Mouse (Mus musculus): ENCODE results near the gene Cep295nl. TPM values are rescaled to one million over a fixed set of nuclear protein-coding genes. Genes with fewer than 3 reads are reported as not detected.
A peak's percentile ranks its signal among the peaks of the same experiment; 100 is the strongest.

Gene Cep295nl
- polyA plus RNA-seq, 1 experiment from 2014 or later: 0.15 TPM

DNA sequence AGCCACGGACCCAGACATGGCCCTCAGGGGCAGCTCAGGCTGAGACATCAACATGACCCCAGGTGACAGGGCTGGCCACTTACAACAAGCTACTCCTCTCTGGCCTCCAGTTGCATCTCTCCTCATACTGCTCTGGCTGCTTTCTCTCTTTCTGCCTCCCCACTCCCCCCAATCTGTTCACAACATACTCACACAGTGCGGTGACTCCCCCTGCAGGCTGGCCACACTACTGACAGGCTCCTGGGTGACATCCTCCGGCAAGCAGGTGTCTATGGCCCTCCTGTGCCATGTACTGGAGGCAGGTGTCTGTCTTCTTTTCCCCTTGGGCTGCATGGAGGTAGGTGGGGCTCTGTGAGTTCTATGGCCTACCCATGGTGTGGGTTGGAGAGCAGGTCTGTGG is 44.3 kb downstream of the Cep295nl start:
- Histone ChIP-seq H3K4me1 (ENCODE audit: control insufficient read depth, insufficient read depth, low read length) (no peaks in the 10 kb centered on the region), H3K9ac (ENCODE audit: low read depth, low read length) (no peak overlapping the region), H3K27me3 (ENCODE audit: control insufficient read depth, insufficient read depth, low read depth, low read length) (no peaks in the 10 kb centered on the region), H3K4me2 (ENCODE audit: low read length) (no peak overlapping the region), H3K9me3 (replicated peaks; ENCODE audit: control insufficient read depth, low read length, poor library complexity, severe bottlenecking) (no peaks in the 10 kb centered on the region), H3K4me3 (ENCODE audit: low read depth, low read length) (no peak overlapping the region), H3K27ac (ENCODE audit: low read length) (no peak overlapping the region), H3K36me3 (ENCODE audit: control insufficient read depth, insufficient read depth, low read length) (0 out of 2 replicates have a peak, but pooled peaks cover 4% of the 10 kb centered on the region)
- ATAC-seq: no peak
- 88% methylated on average over 3 of the region's 3 CpGs for WGBS

DNA sequence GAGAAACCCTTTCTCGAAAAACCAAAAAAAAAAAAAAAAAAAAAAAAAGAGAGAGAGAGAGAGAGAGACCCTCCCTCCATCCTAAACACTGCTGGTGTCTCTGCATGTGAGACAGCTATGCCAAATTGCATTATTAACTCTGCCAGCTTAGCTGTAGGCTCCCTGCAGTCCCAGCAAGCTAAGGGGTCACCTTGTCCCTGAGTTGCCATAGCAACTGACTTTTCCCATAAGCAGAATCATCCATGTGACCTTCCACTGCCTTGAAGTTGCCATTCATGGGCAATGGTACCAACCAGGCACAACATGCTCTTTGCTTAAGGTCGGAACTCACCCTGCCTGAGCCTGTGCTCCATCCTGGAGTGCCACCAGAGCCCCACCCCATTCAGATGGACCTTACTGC is 47.3 kb downstream of the Cep295nl start:
- Histone ChIP-seq H3K9ac (ENCODE audit: low read depth, low read length) (no peak overlapping the region), H3K36me3 (ENCODE audit: control insufficient read depth, insufficient read depth, low read length) (no peaks in the 10 kb centered on the region), H3K27ac (ENCODE audit: low read length) (peak overlapping the region; percentile 65), H3K9me3 (replicated peaks; ENCODE audit: control insufficient read depth, low read length, poor library complexity, severe bottlenecking) (no peaks in the 10 kb centered on the region), H3K27me3 (ENCODE audit: control insufficient read depth, insufficient read depth, low read depth, low read length) (no peaks in the 10 kb centered on the region), H3K4me3 (ENCODE audit: low read depth, low read length) (no peak overlapping the region), H3K4me1 (ENCODE audit: control insufficient read depth, insufficient read depth, low read length) (peaks cover 4% of the 10 kb centered on the region; the same call in 1 of the 2 replicates), H3K4me2 (ENCODE audit: low read length) (no peak overlapping the region)
- WGBS: 57% methylated on average over 1 of the region's 2 CpGs
- no peak for ATAC-seq

DNA sequence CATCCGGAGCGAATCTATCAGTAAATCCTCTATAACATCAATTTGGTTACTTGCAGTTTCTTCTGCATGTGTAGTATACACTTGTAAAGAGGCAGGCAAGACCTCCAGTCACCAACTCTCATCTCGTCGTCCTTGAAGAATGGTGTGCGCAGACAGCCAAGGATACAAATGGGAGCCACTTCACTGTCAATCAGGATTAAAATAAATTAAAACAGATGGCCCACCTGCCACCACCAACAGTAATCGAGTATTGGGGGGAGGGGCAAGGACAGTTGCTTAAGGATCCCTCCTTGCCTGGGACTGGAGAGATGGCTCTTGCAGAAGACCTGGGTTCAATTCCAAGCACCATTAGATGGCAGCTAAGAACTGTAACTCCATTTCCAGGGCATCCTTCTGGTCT is 49.6 kb downstream of the Cep295nl start:
- ATAC-seq: no peak
- Histone ChIP-seq H3K27ac (ENCODE audit: low read length) (no peak overlapping the region), H3K9me3 (replicated peaks; ENCODE audit: control insufficient read depth, low read length, poor library complexity, severe bottlenecking) (no peaks in the 10 kb centered on the region), H3K36me3 (ENCODE audit: control insufficient read depth, insufficient read depth, low read length) (no peaks in the 10 kb centered on the region), H3K9ac (ENCODE audit: low read depth, low read length) (no peak overlapping the region), H3K4me1 (ENCODE audit: control insufficient read depth, insufficient read depth, low read length) (peaks cover 13% of the 10 kb centered on the region), H3K4me3 (ENCODE audit: low read depth, low read length) (no peak overlapping the region), H3K4me2 (ENCODE audit: low read length) (no peak overlapping the region), H3K27me3 (ENCODE audit: control insufficient read depth, insufficient read depth, low read depth, low read length) (no peaks in the 10 kb centered on the region)
- 52% methylated on average over 6 of the region's 6 CpGs for WGBS

DNA sequence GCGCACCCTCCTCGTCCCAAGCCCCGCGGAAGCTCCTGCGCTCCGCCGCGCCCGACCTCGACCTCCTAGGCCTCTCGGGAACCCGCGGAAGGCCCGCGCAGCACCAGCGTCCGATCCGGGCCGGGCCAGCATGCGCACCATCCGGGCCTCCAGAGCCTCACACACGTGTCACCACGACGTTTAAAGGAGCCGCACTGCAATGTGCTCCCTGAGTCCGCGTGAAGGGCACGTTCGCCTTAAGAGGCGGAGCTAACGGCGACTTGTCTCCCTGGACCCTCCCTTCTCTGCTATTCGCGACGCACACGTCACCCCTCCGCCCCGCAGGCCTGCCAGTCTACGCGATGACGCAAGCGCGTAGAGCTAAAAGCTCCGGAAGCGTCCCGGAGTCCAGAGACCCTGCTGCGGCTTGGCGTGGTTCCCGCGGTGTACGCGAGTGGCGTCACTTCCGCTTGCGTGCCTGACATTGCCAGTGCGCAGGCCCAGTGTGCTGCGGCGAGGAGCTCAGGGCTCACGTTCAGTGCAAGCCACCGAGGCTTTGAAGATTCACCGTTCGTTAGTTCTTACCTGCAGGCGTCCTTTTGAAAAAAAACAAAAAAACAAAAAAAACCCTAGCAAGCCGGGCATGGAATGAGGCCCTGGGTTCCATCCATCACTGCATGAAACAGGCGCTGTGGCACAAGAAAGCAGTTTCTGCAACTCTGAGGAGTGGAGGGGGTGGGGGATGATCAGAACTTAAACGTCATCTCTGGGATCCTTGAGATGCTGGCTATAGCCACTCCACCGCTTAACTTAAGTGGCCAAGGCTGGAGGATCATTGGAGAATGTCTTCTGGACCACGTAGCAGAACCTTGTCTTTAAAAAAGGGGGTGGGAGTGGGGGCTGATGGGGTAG is 52.1 kb downstream of the Cep295nl start, which contains the start of gene Usp36:
Usp36 (minus strand) TSS at position 246 of the 891 bp plus-strand sequence.
- H3K9ac ChIP-seq (ENCODE audit: low read depth, low read length): peak within 1 kb of the TSS; percentile 82
- no peaks in the 10 kb centered on the region for H3K27me3 ChIP-seq (ENCODE audit: control insufficient read depth, insufficient read depth, low read depth, low read length)
- peak within 1 kb of the TSS; percentile 82 for H3K27ac ChIP-seq (ENCODE audit: low read length)
- peaks cover 9% of the 10 kb centered on the region for H3K36me3 ChIP-seq (ENCODE audit: control insufficient read depth, insufficient read depth, low read length)
- ATAC-seq: peak; percentile 99
- H3K4me2 ChIP-seq (ENCODE audit: low read length): peak within 1 kb of the TSS; percentile 90
- under 1% methylated on average over 68 of the region's 68 CpGs for WGBS
- H3K9me3 ChIP-seq (replicated peaks; ENCODE audit: control insufficient read depth, low read length, poor library complexity, severe bottlenecking): no peaks in the 10 kb centered on the region
- peak within 1 kb of the TSS; percentile 68 for H3K4me3 ChIP-seq (ENCODE audit: low read depth, low read length)
- H3K4me1 ChIP-seq (ENCODE audit: control insufficient read depth, insufficient read depth, low read length): peaks cover 13% of the 10 kb centered on the region

DNA sequence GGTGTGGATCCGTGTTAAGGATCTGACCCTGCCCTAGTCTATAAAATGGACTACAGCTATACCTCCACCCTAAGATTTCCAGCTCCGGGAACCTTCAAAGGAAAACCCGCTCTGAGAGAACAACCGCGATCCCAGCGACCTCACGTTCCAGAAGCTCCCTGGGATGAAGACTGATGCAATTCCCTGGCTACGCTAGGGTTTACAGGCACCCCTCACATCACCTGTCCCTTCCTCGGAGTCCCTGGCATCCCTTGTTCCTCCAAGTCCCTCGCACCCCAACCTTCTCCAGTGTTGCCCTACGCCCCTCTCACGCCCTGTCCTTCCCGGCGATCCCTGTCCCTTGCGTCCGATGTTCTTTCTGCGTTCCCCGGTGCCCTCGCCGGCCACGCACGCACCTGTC is 52.7 kb downstream of the Cep295nl start:
- peak overlapping the region; percentile 90 for H3K4me2 ChIP-seq (ENCODE audit: low read length)
- no peaks in the 10 kb centered on the region for H3K9me3 ChIP-seq (replicated peaks; ENCODE audit: control insufficient read depth, low read length, poor library complexity, severe bottlenecking)
- no peaks in the 10 kb centered on the region for H3K27me3 ChIP-seq (ENCODE audit: control insufficient read depth, insufficient read depth, low read depth, low read length)
- under 1% methylated on average over 22 of the region's 22 CpGs for WGBS
- peaks cover 13% of the 10 kb centered on the region for H3K4me1 ChIP-seq (ENCODE audit: control insufficient read depth, insufficient read depth, low read length)
- H3K9ac ChIP-seq (ENCODE audit: low read depth, low read length): peak overlapping the region; percentile 82
- H3K36me3 ChIP-seq (ENCODE audit: control insufficient read depth, insufficient read depth, low read length): peaks cover 15% of the 10 kb centered on the region
- peak; percentile 21 for ATAC-seq
- H3K4me3 ChIP-seq (ENCODE audit: low read depth, low read length): peak overlapping the region; percentile 68
- peak overlapping the region; percentile 82 for H3K27ac ChIP-seq (ENCODE audit: low read length)

DNA sequence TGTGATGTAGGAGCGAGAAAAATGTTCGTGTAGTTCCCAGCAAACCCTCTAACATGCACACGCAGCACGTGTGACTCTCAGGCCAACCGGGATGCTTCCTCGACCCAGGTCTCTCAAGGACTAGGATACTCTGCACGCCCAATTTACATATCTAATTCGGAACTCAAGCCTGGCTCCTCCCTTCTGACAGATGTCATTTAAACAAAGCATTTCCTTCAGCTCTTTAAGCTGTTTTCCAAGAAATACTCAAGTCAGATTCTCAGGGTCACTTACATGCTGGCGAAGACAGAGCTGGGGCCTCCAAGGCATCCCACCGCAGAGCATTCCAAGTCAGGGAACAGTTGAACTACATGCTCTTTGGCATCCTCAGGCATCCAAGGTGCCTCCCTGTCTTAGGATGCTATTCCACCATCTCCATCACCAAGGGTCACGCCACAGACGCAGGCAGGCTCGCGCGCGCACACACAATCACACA is 53.2 kb downstream of the Cep295nl start:
- Histone ChIP-seq H3K4me2 (ENCODE audit: low read length) (peak overlapping the region; percentile 90), H3K36me3 (ENCODE audit: control insufficient read depth, insufficient read depth, low read length) (peaks cover 20% of the 10 kb centered on the region)
- 2% methylated on average over 16 of the region's 16 CpGs for WGBS

DNA sequence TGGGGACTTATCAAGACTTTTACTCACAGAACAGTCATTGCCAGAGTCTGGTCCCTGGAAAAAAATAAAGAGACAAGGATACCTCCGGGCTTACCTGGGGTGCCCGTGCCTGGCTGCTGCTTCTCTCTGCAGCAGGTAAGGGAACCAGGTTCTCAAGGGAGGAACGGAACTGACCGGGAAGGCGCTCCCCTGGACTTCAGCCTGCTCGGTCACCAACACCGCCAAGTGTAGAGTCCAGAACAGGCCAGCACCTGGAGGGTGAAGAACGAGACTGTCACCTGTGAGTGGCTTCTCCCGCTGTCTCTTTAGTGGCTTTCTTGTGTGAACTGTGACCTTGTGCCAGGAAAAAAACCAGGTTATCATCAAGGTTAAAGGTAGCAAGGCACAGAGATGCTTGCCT is 54.7 kb downstream of the Cep295nl start:
- no peaks in the 10 kb centered on the region for H3K9me3 ChIP-seq (replicated peaks; ENCODE audit: control insufficient read depth, low read length, poor library complexity, severe bottlenecking)
- no peak overlapping the region for H3K4me3 ChIP-seq (ENCODE audit: low read depth, low read length)
- H3K27ac ChIP-seq (ENCODE audit: low read length): no peak overlapping the region
- no peak overlapping the region for H3K4me2 ChIP-seq (ENCODE audit: low read length)
- WGBS: 98% methylated on average over 9 of the region's 9 CpGs
- no peaks in the 10 kb centered on the region for H3K27me3 ChIP-seq (ENCODE audit: control insufficient read depth, insufficient read depth, low read depth, low read length)
- H3K9ac ChIP-seq (ENCODE audit: low read depth, low read length): no peak overlapping the region
- peaks cover 13% of the 10 kb centered on the region for H3K4me1 ChIP-seq (ENCODE audit: control insufficient read depth, insufficient read depth, low read length)
- no peak for ATAC-seq
- H3K36me3 ChIP-seq (ENCODE audit: control insufficient read depth, insufficient read depth, low read length): peaks cover 27% of the 10 kb centered on the region

More for the DNA sequence above, 53.2 kb downstream of the Cep295nl start:
- peak overlapping the region; percentile 82 for H3K27ac ChIP-seq (ENCODE audit: low read length)
- no peaks in the 10 kb centered on the region for H3K27me3 ChIP-seq (ENCODE audit: control insufficient read depth, insufficient read depth, low read depth, low read length)
- no peaks in the 10 kb centered on the region for H3K9me3 ChIP-seq (replicated peaks; ENCODE audit: control insufficient read depth, low read length, poor library complexity, severe bottlenecking)
- H3K4me3 ChIP-seq (ENCODE audit: low read depth, low read length): peak overlapping the region; percentile 68
- peak overlapping the region; percentile 82 for H3K9ac ChIP-seq (ENCODE audit: low read depth, low read length)
- ATAC-seq: no peak
- H3K4me1 ChIP-seq (ENCODE audit: control insufficient read depth, insufficient read depth, low read length): peaks cover 13% of the 10 kb centered on the region

DNA sequence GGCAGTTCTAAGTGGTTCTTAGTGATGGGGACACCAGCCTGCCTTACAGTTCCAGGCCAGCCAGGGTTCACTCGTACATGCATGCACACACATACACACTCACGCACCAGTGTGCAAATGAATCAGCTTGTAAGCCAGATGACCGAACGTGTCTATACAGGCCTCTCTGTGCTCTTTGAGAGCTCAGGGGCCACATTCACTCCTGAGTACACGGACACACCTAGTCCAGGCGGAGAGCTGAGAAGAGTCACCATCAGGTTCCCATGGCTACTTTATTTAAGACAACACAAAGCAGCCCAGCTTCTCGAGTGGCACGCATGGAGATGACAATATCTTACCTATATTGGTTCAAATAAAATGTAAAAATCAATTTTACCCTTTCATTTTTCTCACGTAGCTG is 55.9 kb downstream of the Cep295nl start:
- Histone ChIP-seq H3K9ac (ENCODE audit: low read depth, low read length) (no peak overlapping the region), H3K27me3 (ENCODE audit: control insufficient read depth, insufficient read depth, low read depth, low read length) (no peaks in the 10 kb centered on the region), H3K4me1 (ENCODE audit: control insufficient read depth, insufficient read depth, low read length) (peaks cover 13% of the 10 kb centered on the region), H3K27ac (ENCODE audit: low read length) (no peak overlapping the region), H3K4me3 (ENCODE audit: low read depth, low read length) (no peak overlapping the region), H3K36me3 (ENCODE audit: control insufficient read depth, insufficient read depth, low read length) (peaks cover 34% of the 10 kb centered on the region), H3K9me3 (replicated peaks; ENCODE audit: control insufficient read depth, low read length, poor library complexity, severe bottlenecking) (no peaks in the 10 kb centered on the region), H3K4me2 (ENCODE audit: low read length) (no peak overlapping the region)
- 92% methylated on average over 9 of the region's 9 CpGs for WGBS
- no peak for ATAC-seq

DNA sequence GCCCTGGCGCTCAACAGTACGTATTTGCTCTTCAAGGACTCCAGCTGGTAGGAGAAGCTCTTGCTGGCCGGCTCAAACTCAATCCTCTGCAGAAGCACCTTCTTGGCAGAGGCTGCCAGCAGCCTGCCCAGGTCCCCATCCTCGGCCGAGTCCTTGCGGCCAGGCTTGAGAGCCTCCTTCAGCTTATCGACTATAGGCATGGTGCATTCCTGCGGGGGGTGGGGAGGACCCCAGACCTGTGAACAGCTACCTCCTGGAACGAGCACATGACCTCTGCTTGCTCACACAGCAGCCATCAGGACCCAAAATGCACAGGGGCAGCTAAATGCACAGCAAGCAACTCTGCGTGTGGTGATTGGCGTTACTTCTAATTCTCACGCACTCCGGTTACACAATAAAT is 56.5 kb downstream of the Cep295nl start:
- no peak overlapping the region for H3K4me2 ChIP-seq (ENCODE audit: low read length)
- ATAC-seq: no peak
- WGBS: 95% methylated on average over 13 of the region's 13 CpGs
- H3K9ac ChIP-seq (ENCODE audit: low read depth, low read length): no peak overlapping the region
- H3K4me1 ChIP-seq (ENCODE audit: control insufficient read depth, insufficient read depth, low read length): peaks cover 11% of the 10 kb centered on the region
- H3K27me3 ChIP-seq (ENCODE audit: control insufficient read depth, insufficient read depth, low read depth, low read length): no peaks in the 10 kb centered on the region
- no peak overlapping the region for H3K4me3 ChIP-seq (ENCODE audit: low read depth, low read length)
- no peaks in the 10 kb centered on the region for H3K9me3 ChIP-seq (replicated peaks; ENCODE audit: control insufficient read depth, low read length, poor library complexity, severe bottlenecking)
- peaks cover 34% of the 10 kb centered on the region for H3K36me3 ChIP-seq (ENCODE audit: control insufficient read depth, insufficient read depth, low read length)
- H3K27ac ChIP-seq (ENCODE audit: low read length): no peak overlapping the region

All from midbrain, embryonic 16.5 days (tissue).